Mouse (Mus musculus) liver, adult 2 months (tissue): ENCODE results near the gene Det1.

Experiments used
- CTCF ChIP-seq: fragments of 200-500 bp; IDR thresholded peaks from 2 replicates; pipeline ENCODE4 v1.5.1; 2011; ENCODE audit warnings: low read depth, low read length, control low read depth
- POLR2A ChIP-seq: fragments of 200-500 bp; IDR thresholded peaks from 2 replicates; pipeline ENCODE4 v1.6.1; 2011; ENCODE audit warnings: low read length, control low read depth; ENCODE audit not compliant: insufficient read depth; ENCODE audit errors: extremely low read depth

DNA sequence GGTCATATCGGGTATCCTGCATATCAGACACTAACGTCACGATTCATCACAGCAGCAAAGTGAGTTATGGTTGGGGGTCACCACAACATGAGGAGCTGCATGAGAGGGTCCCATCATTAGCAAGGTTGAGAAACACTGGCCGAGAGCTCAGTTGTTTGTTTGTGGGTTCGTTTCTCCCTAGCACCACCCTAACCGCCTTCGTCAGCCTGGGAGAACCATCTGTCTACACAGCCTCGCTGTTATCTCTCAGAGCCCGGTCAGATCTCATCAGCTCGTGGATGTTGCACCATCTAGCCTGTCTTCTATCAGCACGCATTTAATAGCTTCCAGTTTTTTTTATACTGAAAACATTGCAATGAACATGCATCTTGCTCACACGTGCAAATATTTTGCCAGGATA, 28.7 kb downstream of the Det1 start:
- no peak for TF ChIP-seq CTCF
- no peak for TF ChIP-seq POLR2A
